Mouse (Mus musculus): Measurements from ENCODE around the gene Hmgcs1. TPM values are rescaled to one million over a fixed set of nuclear protein-coding genes. Genes with fewer than 3 reads are reported as not detected.
A peak's percentile ranks its signal among the peaks of the same experiment; 100 is the strongest.
"Not testable (repeated sequence)": the region's sequence is repeated elsewhere in the genome, so short reads cannot be mapped to it uniquely, and the experiment has no call there.

The Hmgcs1 gene
- 221 and 312 TPM in 2 replicates for total RNA-seq (2021)
- long read RNA-seq, experiment 1, transcript Hmgcs1-202 (11 exons, 3,464 nt): minor isoform, 138 of 438 reads
- long read RNA-seq, experiment 1, transcript Hmgcs1-201 (10 exons, 3,245 nt): major isoform, 237 of 438 reads
- long read RNA-seq, experiment 1, partial matches to known transcripts: 31 of 438 reads
- long read RNA-seq, experiment 1, other reads (novel, unspliced or antisense): 32 of 438 reads
- long read RNA-seq, experiment 2, transcript Hmgcs1-201 (10 exons, 3,245 nt): major isoform, 171 of 322 reads
- long read RNA-seq, experiment 2, transcript Hmgcs1-202 (11 exons, 3,464 nt): minor isoform, 95 of 322 reads
- long read RNA-seq, experiment 2, partial matches to known transcripts: 35 of 322 reads
- long read RNA-seq, experiment 2, other reads (novel, unspliced or antisense): 21 of 322 reads

DNA sequence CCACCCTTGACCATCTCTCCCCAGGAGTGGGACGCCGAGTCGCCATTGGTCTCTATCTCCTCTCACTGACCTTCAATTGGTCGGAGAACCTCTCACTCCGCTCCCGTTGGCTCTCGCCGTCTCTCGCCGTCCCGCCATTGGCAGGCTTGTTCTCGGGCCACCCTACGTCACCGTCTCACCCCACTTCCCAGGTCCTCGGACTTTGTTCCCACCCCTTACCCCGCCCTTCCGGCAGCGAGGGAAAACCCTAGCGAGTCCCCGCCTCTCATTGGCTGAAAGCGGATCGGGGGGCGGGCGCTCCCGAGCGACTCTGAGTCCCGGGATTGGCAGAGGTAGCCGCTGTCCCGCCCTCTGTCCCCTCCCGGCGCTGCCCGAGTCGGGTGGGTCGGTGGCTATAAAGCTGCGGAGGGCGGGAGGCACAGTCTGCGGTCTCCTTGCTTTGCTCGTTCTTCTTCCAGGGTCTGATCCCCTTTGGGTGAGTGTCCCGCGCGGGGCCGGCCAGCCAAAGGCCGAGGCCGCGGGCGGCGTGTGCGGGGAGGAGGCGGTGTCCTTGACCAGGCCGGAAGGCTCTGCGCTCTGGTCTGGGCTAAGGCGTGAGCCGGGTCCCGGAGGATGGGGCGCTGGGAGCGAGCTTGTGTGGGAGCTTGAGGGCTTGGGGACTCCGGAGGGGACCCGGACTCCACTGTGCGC lies at the start of gene Hmgcs1:
Hmgcs1 (plus strand) TSS at position 341 of the 690 bp plus-strand sequence.
- peak; percentile 99 for DNase-seq

DNA sequence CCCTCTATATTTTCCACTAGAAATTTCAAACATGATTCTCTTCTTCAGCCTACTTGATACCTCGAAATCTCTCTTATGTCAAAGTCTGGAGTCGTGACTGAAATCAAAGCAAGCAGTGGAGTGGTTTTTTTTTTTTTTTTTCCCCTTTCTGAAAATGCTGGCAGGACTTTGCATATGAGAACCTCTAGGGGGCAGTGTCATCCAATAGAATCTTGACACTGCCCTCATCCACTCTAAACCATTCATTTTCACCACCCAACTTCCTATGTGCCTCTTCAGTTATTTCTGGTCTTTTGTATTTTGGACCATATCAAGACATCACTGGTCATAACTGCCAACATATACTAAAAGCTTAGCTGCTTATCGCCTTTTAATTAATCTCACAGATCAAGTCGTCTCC lies 49.7 kb upstream of the Hmgcs1 start:
- peak; percentile 36 for DNase-seq

DNA sequence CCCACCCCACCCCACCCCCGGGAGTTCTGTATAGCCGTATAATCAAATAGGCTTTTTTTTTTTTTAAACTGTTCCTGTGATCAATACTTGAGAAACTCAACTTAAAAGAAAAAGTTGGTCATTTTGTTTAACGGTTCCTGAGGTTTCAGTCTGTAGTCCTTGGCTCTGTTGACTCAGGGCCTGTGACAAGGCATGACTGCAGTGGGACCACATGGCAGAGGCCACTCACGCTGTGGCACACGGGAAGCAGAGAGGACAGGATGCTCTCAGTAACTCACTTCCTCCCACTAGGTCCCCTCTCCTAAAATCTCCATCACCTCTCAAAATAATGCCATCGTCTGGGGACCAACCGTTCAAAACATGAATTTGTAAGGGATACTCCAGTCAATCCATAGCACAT lies 49.0 kb upstream of the Hmgcs1 start:
- peak; percentile 41 for DNase-seq

DNA sequence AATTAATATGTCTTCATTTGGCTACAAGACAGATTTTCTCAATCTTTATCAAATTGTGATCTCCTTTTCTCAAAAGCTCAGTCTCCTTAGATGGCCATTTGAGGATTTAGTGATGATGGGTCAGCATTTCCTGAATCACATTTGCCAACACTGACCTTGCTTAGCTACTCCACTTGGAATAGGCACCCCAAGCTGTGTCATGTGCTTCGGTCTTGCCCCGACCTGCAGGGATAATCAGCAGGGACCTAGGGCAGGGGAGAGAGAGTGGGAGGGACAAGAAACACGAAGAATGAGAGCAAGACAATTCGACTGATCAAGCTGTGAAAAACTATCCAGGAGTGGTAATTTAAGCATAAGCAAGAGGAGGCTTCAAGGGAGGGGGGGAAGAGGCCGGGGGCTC lies 45.4 kb upstream of the Hmgcs1 start:
- DNase-seq: peak; percentile 45

DNA sequence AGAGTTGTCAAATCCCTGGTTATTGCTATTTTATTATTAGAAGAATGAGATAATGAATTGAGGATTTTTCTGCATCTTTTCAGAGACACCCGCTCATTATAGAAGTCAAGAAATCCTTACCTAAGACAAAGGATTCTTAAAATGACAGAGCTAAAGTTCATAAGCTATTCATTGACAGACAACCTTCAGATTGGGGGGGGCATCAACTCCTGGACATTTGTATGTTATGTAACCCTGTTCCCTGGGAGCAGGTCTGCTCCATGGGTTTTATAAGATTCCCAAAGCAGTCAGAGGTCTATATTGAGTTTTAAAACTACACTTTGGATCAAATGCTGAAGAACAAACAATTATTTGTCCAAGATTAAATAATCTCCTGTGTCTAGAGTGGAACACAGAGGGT lies 43.7 kb upstream of the Hmgcs1 start:
- no peak for DNase-seq

DNA sequence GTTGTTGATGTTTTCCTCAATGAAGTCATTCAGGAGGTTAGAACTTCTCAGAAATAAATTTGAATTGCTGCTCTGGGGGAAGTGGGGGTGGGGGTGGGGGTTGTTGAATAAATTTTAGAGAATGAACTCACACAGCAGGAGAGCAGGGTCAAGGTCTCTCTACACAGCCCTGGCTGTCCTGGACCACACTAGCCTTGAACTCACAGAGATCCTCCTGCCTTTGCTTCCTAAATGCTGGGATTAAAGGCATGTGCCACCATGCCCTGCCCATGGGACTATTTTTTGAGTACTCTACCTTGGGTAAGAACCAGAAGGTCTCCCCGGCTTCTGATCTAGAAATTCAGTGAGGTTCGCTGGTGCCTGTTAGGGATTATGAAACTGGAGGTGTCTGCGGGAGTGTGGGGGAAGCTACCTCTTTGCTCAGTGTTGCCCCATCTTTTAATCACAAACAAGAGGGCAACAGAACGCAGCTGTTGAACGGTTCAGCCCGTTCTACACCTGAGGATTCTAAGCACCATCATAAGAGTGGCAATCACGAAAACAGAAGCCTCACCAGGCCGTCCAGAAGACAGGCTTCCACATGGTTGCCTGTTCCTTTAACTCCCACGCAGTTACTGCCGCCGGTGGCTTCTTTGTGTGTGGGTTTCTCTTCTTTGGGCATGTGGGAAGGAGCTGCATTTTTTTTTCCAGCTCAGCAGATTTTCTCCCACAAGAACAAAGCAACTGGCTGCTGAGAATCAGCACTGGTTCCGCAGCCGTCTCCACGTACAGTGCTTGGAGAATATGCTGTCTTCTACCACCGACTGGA lies 41.1 kb upstream of the Hmgcs1 start:
- DNase-seq: no peak

DNA sequence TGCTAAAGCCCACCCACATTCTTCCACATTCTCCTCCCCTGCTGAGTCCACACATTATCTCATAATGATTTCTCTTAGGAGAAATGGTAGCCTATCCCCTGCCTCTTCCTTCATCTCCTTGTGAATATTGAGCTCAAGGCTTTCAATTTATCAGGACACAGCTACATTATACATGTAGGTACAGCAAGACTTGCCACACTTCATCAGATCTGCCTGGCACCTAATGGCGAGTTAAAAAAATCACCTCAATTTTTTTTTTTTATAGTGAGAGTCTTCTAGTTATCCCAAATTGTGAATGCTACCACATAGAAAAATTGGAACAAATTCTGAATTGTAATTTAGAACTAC lies 40.5 kb upstream of the Hmgcs1 start:
- no peak for DNase-seq

DNA sequence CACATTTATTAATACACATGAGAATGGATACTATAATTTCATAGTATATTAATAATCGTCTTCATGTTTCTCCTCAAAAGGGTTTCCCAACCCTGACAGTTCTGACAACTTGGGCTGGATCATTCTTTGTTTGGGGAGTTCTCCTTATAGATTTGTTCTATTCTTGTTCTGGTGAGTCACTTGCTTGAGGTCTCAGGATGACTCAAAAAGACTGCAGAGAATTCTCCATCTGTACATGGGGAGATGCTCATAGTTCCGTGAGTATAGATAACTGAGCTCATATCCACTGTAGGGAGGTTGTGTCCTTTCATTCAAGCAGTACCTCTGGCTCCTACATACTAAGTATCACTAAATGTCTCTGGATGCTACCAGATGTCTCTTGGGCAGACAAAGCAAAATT lies 35.4 kb upstream of the Hmgcs1 start:
- no peak for DNase-seq

DNA sequence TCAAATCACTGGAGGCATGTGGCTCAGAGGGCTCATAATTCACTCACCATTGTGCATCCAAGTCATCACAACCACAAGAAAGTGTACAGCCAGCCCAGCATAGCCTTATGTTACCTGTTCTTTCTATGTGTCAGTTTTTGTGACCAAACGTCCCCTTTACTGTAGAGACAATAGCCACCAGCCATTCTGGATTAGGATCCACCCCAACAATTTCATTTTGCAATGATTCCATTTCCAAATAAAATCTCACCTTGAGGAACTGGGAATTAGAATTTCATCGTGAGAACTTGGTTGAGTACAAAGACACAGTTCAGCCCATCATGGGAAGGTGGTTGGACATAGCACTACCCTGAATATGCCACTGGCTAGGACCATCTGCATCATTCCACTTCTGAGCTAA lies 33.9 kb upstream of the Hmgcs1 start:
- no peak for DNase-seq

DNA sequence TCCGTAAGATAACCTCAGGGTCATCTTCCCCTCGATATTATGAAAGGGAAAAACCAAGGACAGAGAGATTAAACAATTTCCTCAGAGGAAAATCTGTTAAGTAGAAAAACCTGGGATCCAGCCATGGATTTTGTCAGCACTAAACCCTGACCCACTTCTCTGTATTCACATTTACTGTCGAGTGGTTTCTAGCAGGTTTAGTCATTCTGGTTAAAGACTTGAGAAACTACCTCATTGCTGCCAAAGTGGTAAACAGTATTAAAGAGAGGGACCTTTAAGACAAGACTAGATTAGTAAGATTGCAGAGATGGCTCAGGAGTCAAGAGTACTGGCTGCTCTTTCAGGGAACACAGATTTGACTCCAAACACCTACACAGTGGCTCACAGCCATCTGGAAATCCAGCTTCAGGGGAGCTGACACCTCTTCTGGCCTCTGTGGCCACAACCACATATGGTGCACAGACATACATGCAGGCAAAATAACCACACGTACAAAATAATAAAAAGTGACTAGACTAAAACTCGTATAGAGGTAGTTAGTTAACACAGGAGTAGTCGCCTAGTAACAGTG lies 33.2 kb upstream of the Hmgcs1 start:
- peak; percentile 53 for DNase-seq

DNA sequence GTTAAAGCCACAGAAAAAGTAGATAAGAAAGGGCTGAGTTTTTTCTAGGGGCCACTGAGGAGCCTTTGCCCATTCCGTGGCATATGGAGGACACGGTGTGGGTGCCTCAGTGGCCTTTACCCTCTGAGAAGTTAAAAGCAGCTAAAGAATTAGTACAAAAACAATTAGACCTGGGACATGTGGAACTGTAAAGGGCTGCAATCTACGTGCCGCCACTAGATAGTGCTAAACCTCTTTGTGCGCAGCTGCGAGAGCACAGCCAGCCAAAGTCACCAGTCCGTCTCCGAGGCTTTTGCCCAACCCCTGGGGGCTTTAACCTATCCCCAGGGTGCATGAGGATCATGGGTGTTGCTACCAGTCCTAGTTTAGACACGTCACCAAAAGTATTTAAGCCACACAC lies 28.8 kb upstream of the Hmgcs1 start:
- peak; percentile 28 for DNase-seq

DNA sequence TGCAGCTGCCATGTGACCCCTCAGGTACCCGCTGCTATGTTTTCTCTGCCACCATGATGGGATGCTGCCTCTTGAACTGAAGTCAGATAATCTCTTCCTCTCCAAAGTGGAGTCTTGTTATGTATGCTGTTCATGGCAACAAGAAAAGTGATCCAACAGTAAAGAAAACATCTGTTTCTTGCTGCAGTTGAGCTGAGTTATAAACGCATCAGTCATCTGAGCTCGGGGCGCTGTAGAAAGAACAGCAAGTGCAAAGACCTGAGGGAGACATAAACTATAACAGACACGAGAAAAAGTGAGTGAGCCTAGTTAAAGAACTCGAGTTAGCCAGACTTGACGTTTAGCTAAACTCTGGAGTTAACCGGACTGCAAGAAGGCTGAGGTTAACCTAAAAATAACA lies 11.4 kb upstream of the Hmgcs1 start:
- no peak for DNase-seq

DNA sequence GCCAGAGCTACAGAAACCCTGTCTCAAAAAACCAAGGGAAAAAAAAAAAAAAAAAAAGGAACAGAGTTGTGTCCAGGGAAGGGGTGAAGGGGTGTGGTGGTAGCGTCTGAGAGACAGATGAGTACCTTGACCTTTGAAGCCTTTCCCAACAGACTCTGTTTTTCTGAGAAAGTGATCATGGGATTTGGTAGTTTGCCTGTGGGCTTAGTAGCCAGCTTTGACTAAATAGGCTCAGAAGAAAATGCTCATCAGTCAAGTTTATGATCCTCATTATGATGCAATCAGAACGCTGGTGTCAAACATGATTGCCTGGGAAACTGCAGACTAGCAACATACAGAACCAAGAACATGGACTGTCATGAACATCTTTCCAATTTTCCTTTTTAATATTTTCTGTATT lies 10.5 kb upstream of the Hmgcs1 start:
- DNase-seq: no peak

DNA sequence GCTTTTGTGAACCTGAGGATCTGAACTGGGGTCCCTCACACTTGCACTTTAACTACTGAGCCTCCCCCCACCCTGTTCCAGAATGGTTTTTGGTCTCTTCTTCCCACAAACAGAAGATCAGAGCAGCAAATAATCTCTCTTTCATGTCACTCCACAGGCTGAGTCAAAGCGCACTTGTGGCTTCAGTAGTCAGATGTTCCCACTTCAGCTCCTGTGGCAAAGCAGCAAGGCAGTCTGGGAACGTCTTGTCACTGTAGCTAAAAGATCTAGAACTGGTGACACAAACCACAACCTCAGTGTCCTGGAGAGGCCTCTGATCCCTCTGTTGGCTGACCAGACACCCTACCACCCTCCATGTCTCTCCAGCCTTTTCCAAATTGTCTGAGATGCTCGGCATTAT lies 9.0 kb upstream of the Hmgcs1 start:
- DNase-seq: no peak

DNA sequence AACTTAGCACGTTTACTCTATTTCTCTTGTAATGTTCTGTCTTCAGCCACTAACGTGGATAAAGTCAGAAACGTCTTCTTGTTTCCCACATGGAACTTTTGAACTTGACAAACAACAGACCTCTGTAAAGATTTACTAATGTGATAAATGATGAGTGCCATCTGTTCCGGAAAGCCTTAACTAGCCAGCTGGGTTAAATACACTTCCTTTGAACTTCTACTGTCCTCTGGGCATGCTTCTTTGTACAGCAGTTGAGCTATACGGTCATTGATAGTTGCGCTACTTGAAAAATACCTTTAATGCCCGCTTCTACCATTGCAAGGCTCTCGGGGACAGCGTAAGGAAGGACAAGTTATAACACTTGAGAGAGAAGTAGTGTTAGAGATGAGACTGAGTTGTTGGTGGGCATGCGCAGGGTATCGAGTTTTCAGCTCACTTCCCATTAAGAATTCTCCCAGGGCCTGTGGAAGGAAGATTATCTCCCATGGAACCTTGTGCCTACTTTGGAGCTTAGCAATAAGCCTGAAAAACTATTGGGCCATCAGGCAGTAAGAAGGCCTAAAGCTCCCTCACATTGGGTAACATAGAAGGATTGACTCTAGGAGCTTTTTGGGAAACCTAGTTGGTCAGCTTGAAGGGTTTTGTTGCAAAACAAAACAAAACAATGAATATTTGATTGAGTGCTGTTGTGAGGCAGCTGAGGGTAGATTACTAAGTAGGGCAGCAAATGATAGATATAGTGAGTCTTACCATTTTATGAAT lies 5.6 kb upstream of the Hmgcs1 start:
- no peak for DNase-seq

DNA sequence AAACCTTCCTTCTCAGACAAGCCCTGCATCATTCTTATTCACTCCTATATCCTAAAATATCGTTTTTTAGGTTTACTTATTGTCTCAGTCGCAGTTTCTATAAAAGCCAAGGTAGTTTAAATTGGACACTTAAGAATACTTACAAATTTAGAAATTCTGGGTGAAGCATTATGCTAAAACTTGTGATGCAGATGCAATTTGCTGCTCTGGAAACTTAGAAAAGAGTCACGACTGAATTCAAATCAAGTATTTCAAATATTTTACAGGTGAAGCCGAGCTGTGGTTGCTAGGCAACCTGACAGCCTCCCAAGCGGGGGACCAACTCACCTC lies 505 bp upstream of the Hmgcs1 start:
- no peak for DNase-seq

DNA sequence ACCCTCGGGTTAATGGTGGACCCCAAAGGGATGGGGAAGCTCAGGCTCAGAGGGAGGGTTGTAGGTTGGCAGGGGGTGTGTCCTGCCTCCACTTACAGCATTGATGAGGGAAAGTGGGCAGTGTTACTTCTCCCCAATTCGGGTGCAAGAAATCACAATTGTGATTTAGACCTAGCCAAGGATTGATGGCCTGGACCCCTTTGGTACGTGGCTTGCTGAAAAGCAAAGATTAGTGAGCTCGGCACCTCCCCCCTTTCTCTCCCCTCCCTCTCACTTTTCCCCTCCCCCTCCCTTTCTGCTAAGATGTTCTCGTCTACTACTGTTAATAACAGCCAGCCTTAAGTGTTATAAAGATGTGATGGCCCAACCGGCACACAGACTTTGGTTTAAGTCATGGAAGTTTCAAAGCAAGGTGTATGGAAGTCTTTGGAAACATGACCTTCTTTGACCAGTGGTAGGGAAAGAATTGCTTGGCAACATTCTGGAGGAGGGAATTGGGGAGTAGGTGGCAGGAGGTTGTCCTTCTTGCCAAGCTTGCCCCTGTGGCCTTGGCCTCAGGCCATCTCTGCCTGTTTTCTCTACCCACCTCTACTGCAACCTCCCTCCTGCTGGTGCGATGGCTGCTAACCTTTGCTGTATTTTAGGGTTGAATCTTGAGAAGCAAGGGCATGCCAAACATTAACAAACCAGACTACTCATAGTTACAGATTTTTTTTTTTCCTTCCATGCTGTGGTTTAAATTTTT lies 869 bp downstream of the Hmgcs1 start:
- DNase-seq: peak; percentile 65

DNA sequence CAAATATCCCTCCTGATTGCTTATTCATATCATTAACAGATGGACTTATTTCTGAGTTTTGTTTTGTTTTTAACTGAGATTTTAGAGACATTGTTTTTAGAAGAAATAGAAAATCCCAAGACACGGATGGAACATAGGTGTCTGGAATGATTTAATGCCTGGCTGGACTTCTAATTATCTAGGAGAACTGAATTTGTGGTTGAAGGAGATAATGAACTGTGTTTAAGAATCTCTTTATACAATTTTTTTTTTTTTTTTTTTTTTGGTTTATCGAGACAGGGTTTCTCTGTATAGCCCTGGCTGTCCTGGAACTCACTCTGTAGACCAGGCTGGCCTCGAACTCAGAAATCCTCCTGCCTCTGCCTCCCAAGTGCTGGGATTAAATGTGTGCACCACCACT lies 1.8 kb downstream of the Hmgcs1 start:
- DNase-seq: not testable (repeated sequence)

DNA sequence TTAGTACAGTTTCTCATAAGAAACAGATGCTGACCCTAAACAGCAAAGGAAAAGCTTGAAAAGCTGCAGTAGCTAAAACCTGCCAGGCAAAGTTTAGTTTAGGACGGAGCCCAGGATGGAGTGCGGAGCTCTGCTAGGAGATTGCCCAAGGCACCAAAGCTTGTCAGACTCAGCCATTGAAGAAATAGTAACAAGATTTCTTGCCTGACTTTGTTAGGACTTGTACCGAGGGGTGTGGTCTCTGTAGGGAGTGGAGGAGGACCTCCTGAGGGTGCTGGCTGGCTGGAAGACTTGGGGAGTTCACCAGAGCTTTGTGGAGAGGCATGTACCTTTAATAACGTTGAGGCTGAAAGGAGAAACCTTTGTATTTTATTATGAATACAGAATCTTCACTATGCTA lies 5.5 kb downstream of the Hmgcs1 start:
- no peak for DNase-seq

DNA sequence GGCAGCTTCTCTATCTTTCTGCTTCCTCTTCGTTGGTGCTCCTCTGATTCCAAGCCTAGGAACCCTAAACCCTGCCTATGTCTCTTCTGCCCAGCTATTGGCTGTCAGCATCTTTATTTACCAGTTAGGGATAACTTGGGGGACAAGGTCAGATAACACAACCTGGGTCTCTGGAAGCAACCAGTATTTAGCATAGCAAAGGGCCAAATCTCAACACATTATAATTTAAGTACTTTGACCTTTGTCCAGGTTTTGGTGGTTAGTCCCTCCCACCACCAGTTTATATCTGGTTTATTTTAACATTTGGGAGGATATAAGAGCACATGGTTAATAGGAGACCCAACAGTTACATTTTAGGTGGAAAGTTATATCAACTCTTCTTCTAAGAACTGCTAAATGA lies 6.3 kb downstream of the Hmgcs1 start:
- DNase-seq: no peak

DNA sequence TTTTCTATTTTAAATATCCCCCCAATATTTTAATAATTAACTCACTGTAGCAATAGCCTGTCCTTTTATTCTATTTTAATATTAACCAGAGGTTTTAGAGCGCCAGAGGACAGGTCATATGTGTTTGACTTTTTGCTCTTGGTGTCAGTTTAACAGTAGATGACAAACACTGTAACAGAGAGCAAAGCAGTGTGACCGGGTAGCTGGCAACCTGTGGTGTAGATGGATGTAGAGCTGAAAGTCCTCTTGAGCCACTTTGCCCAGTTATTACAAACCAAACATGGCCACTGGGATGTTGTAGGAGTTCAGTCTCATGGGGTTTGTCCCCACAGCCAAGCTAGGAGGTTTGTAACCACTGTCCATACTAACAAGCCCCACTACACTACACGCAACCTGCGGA lies 8.3 kb downstream of the Hmgcs1 start:
- DNase-seq: no peak
